Mouse (Mus musculus): ENCODE data around the gene Prpf3. TPM values are rescaled to one million over a fixed set of nuclear protein-coding genes. Genes with fewer than 3 reads are reported as not detected.
"Not testable (repeated sequence)": the region's sequence is repeated elsewhere in the genome, so short reads cannot be mapped to it uniquely, and the experiment has no call there.

Prpf3 gene
- total RNA-seq (2021) = 10 to 100 TPM; 12.8 to 22.9 TPM
- long read RNA-seq, experiment 1, transcript Prpf3-201 (16 exons, 2,933 nt) = major isoform, 9 of 12 reads
- long read RNA-seq, experiment 1, partial matches to known transcripts = 0 of 12 reads
- long read RNA-seq, experiment 1, other reads (novel, unspliced or antisense) = 2 of 12 reads
- long read RNA-seq, experiment 2, transcript Prpf3-201 (16 exons, 2,933 nt) = major isoform, 9 of 10 reads
- long read RNA-seq, experiment 2, partial matches to known transcripts = 1 of 10 reads
- long read RNA-seq, experiment 2, other reads (novel, unspliced or antisense) = 0 of 10 reads

DNA sequence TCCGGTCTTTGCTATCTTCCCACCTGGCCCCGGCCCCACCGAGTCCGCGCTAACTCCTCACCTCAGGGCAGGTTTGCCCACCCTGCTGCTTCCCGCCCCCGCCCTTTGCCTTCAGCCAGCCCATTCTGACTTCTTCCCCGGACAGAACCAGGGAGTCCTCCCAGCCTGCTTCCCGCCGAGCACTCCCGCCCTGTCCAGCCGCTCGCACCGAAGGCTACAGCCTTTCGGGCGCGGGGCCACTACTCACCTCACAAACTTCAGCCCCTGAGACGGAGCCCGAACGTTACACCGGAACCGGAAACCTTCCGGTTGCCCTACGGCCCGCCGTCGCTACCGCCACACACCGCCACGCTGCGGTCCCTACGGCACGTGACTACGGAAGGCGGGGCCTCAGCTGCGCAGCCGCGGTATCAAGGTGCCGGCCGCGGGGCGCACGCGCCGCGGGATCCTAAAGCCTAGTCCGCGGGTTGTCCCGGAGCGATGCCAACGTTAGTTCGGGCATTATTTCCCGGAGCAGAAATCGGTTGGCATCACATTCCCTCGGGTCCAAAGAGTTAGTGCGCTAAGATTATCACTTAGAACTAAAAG, at the start of gene Prpf3:
TSS of gene Prpf3 (minus strand) at position 384 of the 588 bp plus-strand sequence.
- peak; percentile 97 for DNase-seq

DNA sequence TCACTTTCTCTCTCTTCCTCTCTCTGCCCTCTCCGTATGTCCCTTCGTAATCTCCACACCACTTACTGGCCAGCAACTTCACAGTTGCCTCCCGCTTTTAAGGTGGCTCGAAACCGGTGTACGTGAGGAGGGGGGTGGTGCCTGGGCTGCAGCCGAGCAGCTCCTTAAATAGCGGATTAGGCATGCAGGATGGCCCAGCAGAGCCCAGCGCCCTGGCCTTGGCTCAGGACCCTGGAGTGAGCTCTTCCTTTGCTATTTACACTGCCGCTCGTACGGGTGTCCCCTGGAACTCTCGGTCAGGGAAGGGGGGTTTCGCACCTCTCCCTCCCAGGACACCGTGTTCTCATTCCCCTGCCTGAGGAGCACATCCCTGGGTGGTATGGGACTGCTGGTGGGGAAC, 48.9 kb upstream of the Prpf3 start, which contains the start of gene Car14:
TSS of gene Car14 (minus strand) at position 124 of the 400 bp plus-strand sequence.
- peak; percentile 45 for DNase-seq

DNA sequence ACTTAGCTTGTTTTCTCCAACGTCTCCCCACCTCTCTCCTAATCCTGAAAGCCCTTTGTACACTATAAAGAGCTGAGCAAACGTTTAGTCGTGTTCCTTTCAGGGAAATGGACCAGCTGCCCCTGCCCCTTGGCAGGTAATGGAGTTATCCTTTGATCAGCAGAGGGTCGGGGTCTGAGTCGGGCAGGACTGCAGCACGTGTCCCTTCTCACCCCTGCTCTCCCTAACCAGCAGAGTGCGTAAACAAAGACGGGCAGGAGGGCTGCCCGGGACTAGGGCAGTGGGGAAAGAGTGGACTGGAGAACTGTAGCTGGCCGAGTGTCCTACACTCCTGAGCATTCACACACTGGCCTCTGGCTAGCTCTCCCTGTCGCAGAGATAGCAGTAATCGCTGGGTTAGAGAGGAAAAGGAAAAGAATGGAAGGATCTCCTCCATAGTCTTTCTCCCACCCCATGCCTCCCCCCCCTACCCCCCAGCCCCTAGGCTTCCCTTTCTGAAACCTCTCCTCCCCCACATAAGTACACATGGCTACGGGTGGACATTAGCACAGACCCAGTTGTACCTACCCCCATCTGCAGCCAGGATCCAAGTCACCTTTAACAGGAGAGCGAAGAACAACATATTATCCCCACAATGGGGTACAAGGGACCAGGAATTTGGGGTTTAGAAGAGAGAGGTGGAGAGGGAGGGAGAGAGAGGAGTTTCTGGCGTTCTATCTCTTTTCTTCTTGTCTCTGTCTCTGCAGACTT, 48.2 kb upstream of the Prpf3 start:
- no peak for DNase-seq

DNA sequence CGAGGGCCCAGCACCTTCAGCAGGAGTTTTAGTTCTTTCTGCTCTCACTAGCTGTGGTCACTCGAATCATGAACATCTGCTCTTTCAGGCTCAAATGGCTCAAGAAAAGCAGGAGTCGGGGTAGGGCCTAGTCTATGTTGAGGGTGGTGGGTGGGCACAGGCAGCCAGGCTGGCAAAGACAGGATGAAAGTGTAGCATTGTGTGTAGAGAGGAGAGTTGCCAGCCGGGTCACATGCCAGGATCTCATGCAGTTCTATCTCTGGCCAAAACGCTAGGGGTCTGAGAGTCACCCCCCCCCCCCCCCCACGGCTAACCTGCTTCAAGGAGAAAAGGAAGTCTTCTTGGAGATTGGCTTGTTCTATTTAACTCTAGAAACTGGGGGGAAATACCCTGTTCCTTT, 47.0 kb upstream of the Prpf3 start:
- no peak for DNase-seq

DNA sequence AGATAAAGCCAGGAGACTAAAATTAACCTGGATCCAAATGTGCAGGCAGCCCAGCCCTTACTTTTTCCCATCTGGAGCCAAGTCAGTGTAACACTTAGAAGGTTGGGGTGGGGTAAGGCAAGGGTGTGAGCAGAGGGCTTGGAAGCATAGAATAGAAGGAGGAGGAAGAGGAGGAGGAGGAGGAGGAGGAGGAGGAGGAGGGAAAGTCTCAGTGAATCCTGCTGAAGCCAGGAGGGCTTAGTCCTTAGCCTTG, 46.6 kb upstream of the Prpf3 start:
- no peak for DNase-seq

DNA sequence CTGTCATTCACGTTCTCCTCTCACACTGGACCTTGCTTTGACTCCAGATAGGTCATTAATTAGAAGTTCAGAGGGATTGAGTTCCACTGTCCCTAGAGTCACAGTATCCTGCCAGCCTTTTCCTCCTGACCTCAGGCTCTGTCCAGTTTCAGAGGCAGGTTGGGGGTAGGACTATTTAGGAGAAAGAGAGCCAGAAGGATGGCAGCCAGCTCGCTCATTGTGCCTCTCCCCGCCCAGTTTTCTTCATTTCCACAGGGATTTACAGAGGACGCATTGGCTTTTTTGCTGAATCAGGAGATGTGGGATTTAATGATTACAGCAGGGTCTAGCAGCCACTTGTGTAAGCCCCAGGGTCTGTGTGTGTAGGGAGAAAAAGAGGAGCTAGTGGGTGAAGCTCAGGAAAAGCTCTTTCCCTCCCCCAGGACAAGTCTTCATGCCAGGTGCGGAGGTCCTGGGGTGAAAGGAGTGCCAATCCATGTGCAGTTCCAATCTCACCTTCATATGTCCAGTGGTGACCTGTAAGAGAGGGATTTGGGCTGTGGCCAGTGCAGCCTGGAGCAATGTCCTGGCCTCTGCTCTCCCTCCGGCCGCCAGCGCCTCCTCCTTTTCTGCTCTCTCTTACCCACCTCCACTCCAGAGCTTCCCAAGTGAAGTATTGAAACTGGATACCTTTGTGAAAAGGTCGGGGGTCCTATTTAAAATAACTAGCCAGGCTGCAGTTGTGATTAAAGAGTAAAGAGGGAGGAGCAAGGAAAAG, 46.1 kb upstream of the Prpf3 start:
- DNase-seq = peak; percentile 36

DNA sequence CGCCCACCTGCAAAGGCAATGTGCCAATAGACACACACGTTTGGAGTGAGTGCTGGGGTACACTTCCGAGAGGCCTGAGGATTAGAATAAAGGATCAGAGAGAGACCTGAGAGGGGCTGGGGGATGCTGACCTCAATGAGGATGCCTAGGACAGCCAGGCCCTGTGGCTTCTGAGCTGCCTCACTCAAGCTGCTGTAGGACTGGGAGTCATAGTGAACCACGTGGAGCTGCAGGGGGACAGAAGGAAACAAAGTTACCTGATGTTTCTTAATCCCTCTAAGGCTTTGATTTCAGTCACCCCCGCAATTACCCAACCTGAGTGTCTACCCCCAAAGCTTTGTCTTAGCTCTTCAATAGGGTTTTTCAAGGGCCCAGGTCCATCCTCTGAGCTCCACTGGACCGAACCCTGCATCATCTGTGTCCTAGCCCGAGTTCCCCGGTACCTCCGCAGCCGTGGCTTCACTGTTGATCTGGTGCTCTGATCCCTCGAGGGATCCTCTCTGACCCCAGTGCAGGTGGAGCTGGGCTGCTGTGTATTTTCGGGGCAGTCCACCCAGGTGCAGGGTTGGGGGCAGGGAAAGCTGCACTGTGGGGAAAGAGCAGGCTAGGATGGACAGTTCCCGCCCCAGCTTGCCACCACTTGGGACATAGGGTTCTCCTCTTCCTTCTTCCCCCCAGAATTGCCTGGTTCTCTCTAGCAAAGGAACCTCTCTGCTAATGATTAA, 44.3 kb upstream of the Prpf3 start:
- no peak for DNase-seq

DNA sequence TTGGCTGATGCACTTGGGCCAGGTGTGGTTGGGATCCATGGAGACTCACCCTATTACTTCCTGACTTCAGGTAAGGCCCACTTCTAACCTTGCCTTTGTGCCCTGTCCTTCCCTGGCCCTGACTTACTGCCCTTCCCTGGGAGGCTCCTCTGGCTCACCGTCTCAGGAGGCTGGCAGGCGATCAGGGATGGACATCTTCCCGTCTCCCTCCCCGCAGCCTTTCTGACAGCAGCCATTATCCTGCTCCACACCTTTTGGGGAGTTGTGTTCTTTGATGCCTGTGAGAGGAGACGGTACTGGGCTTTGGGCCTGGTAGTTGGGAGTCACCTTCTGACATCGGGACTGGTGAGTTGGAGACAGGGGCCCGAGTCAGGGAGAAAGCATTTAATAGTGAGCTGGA, 39.8 kb upstream of the Prpf3 start:
- DNase-seq = not testable (repeated sequence)

DNA sequence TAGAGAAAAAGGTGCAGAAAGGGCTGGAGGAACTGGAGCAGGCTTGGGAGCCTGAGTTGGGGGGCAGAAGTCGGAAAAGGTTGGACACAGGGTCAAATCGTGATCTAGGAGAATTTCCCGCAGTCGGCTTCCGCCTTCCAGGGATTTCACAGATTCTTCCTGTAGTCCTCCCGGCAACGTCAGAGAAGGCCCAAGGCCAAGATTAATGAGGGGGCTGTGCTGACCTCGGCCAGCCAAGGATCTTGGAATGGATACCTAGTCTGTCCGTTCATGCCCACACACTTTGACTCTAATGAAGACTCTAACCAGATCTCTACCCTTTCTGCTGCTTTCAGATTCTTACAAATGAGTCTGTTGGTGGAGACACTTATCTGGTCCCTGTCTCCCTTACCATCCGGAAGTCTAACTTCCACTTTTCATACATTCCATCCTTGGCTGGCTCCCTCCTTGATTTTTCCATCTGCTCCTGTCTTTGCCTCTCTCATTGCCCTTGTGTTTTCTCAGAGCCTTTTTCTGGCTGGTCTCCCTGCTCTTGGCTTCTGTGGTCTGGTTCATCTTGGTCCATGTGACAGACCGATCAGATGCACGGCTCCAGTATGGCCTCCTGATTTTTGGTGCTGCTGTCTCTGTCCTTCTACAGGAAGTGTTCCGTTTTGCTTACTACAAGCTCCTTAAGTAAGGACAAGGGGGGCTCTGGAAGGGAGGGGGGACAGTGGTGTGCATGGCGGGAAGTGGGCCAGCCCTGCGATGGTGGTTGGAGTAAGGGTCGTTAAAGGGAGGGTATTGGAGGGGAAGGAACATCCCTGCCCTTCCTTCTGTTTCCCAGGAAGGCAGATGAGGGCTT, 38.9 kb upstream of the Prpf3 start:
- peak; percentile 45 for DNase-seq

DNA sequence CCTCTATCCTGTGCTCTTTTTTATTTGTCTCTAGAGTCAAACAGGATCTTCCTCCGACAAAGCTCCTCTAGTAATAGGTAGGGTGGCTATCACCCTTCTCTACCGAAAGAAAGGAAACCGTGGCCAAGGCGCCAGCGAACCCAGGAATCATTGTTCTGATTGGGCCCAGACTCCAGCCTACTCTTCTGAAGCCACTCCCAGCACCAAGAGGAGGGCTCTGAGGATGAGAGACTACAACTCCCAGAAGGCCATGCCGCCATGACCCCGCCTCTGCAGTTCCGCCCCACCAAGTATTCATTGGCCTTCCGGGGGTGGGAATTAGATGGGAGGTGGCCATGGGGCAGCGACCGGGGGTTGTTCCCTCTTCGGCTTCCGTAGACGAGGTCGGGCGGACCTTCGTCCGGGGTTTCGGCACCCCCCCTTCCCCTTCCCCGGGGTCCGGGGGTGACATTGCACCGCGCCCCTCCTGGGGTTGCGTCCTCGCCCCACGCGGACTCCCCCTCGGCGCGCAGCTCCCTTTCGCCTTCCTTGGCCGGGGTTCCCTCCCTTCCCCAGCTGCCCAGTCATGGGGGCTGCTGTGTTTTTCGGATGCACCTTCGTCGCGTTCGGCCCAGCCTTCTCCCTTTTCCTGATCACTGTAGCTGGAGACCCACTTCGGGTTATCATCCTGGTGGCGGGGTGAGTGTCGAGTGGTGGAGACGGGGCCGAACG, 38.1 kb upstream of the Prpf3 start, which contains the start of gene Aph1a:
TSS of gene Aph1a (plus strand) at position 364 of the 711 bp plus-strand sequence.
- DNase-seq = peak; percentile 90

DNA sequence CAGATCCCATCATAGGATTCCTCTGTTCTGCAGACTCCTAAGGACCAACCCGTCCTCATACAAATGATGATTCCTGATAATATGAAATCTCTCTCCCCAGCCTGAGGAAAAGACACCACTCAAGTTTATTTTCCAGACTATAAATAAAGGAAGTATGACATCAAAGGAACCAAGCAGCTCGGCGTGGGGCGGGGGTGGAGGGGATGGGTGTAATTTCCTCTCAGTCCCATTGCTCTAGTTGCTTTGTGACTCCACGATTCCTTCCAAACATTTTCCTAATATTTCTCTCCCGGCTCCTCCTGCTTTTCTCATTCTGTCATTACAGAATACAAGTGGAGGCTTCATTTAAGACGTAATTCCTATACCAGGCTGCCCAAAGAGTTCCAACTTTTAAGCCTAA, 37.4 kb upstream of the Prpf3 start:
- DNase-seq = no peak

DNA sequence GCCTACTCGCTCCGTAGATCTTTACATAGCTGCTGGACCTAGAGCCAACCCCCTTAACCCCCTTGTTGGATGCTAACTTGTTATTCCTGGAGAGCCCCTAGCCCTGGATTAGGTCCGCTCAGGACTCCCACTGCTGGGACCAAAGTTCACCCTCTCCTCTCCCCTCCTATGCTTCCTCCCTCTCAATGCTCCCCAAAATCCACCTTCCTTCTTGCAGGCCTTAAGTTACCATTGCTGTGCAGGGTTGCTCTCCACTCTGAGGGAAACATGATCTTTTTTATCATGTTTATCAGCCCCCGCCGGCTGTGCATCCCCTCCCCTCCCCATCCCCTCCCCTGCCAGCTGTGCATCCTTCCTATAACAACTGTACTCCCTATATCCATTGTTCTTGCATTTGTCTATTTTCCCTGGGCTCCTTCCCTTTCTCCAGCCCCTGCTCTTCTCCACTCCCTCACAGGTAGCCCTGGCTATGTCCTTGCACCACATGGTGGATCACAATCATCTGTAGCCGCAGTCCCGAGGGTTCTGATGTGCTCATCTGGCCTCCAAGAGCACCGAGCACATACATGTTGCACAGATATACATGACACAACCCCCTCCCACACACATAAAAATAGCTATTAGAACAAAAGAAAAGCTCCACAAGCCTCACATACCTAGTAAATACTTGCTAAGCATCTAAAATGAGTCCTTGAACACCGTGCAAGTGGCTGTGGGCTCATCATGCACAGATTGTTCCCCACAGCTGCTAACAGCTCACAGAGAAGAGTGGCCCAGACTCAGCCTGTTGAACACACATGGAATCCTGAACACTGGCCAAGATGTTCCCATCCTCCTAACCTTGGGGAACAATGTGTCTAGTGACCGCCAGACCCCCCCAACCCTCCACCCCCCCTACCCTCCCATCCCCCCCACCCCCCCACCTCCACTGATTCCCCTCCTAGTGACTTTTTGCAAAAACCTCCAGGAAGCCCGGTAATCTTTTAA, 36.7 kb upstream of the Prpf3 start:
- DNase-seq = no peak

DNA sequence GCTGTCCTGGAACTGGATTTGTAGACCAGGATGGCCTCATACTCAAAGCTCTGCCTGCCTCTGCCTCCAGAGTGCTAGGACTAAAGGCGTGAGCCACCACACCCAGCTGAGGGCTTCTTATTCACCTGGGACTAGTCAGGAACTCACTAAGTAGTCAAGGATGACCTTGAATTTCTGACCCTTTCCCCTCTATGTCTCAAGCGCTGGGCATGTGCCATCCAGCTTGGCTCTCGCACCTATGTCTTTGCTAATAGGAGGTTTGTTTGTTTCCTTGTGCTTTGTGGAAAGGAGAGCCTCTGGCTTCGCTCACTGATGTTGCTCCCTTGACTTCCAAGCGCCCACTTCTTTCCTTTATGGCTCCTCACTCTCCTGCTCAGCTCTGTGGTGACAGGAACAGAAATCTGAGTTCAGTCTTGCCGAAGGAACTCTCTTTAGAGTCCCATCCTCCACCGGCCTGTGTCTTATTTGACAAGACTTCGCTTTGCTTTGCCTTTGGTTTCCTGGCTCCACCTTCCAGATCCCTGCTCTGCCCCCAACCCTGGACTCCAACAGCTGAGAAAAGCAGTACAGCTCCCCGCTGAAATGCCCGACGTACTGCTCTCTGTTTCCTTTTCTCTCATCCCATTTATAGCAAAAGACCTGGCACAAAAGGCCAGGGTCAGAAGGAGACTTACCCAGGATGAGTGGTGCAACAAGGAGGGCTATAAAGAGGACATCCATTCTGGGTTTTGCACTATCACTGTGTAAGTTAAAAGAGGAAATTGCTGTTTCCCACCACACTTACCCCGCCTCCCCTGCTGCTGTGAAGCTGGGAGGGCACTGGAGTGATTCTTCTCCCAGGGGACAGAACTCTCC, 35.8 kb upstream of the Prpf3 start, which contains the start of gene BC028528:
TSS of gene BC028528 (minus strand) at position 795 of the 855 bp plus-strand sequence.
- no peak for DNase-seq

DNA sequence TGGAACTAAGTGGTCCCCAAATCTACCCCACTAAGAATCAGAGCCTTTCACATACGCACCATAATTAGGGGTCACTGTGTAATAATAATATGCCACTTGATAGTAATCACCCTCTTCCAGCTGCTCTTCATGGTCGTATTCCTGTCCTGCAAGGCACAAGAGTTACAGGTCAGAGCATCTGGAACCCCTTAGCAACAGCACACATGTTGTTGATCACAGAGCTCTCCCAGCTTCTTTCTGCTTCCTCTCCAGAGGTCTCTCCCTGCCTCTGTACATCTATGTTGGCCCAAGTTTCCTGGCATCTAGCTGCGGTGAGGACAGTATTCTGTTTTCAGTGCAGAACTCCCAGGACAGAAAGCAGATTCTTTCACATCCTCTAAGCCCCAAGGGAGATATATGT, 34.0 kb upstream of the Prpf3 start:
- DNase-seq = no peak

DNA sequence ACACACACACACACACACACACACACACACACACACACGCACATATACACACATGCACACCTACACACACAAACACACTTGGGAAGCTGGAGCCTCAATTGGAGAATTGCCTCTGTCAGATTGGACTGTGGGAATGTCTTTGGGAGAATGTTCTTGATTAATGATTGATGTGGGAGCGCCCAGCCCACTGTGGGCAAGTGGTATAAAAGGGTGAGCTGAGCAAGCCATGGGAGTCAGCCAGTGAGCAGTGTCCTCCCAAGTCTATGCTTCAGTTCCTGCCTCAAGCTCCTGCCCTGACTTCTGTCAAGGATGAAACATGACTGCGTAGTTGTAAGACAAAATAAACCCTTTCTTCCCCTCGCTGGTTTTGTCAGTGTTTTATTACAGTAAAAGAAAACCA, 31.9 kb upstream of the Prpf3 start:
- DNase-seq = no peak

DNA sequence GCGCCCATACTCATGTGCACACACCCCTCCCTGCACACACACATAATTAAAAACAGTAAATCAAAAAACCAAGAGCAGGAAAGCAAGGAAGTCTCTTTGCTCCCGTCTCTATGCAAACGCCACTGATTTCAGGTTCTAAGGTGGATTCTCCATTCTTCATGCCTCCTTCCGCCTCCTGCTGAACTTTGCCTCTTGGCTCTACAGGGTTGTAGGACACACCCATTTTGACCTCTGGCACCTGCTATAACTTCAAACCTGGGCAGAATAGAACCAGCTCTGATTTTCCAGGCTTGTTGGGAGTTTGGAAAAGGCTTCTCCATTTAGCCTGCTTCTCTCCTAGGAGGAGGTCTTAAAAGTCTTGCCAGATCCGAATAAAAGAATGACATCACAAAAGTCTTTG, 28.7 kb upstream of the Prpf3 start:
- no peak for DNase-seq

DNA sequence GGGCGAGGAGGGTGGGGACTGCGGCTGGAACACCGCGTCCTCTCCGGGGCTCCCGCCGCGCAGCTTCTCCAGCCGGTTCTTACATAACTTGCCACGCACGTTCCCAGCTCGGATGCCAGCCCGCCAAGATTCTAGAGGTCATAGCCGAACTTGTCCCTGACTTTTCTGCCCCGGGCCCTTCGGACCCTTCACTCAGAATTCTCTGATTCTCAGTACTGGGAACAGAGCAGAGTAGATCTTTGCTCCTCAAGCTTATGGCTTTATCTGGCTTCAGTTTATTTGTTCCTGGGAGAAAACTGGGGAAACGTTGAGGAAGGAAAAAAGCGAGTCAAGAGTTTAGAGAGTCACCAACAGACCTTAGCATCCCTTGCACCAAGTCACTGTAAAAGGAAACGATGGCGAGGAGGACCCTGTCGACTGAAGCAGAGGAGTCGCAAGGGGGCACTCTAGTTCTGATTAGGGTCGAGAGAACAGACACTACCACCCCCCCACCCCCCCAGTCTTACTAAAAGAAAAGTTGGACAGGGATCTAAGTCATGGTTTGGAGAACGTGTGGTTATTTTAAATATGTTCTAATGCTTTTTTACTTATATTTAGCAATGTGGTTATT, 27.2 kb upstream of the Prpf3 start:
- DNase-seq = peak; percentile 73

All from gastrocnemius, postnatal 10 days (tissue).